Mouse (Mus musculus) olfactory bulb, adult 2 months (tissue): ENCODE results near the gene Lama4. TPM values are rescaled to one million over a fixed set of nuclear protein-coding genes. Genes with fewer than 3 reads are reported as not detected.

Experiments used
- H3K27ac ChIP-seq: fragments of 200-500 bp; 2 replicates; pipeline ENCODE4 v1.5.1; 2012; ENCODE audit warnings: low read depth, low read length; ENCODE audit not compliant: insufficient read depth
- H3K4me1 ChIP-seq: fragments of 200-500 bp; 2 replicates; pipeline ENCODE4 v1.6.1; 2012; ENCODE audit warnings: low read length; ENCODE audit not compliant: control insufficient read depth, insufficient read depth
- H3K4me3 ChIP-seq: fragments of 200-500 bp; 2 replicates; pipeline ENCODE4 v1.5.1; 2012; ENCODE audit warnings: mild to moderate bottlenecking, low read depth, low read length, moderate library complexity; ENCODE audit not compliant: insufficient read depth
- CTCF ChIP-seq: fragments of 200-500 bp; IDR thresholded peaks from 2 replicates; pipeline ENCODE4 v1.5.1; 2012; ENCODE audit warnings: low read depth, mild to moderate bottlenecking, low read length, moderate library complexity; ENCODE audit not compliant: insufficient read depth
- POLR2A ChIP-seq: fragments of 200-500 bp; IDR thresholded peaks from 2 replicates; pipeline ENCODE4 v1.6.1; 2012; ENCODE audit warnings: mild to moderate bottlenecking, low read depth, low read length, moderate library complexity; ENCODE audit not compliant: insufficient read depth
- WGBS: fragments of 180-500 bp; shearing (Covaris S2); methylation state at CpG from one replicate; pipeline ENCODE4 v1.1.7; 2018; 5-methylcytosine and 5-hydroxymethylcytosine counted together
- polyA plus RNA-seq: library from polyadenylated mRNA; stranded (reverse); fragments of >200 nt; gene quantifications from 2 replicates; pipeline ENCODE4 v1.2.4, GENCODE M21; 2012; ENCODE audit warnings: low replicate concordance; ENCODE audit not compliant: missing spikeins, insufficient read depth, insufficient read length

Gene Lama4
- polyA plus RNA-seq, 1 experiment: not detected

DNA sequence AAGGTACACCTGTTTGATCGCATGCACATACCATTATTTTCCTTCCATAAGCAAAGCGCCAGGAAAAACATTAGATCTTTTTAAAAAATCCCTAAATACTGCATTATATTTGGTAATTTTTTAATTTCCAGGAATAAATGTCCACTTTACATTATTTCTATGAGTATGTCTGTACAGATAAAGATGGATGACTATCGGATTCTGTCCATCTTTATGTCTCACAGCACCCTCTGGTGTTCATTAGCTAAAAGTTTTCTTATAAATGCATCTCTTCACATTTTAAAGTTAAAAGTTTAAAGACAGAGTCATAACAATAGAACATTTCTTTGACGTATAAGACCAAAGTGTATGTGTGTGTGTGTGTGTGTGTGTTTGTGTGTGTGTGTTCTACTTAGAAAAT is 74.2 kb downstream of the Lama4 start:
- no peak overlapping the region for H3K27ac ChIP-seq

GRCm38 (mm10) chr10:39040026-39040425 is 74.7 kb downstream of the Lama4 start:
- TF ChIP-seq POLR2A (no peak), CTCF (no peak)
- H3K4me1 ChIP-seq: no peaks in the 10 kb centered on the region
- 76% methylated on average over 5 of the region's 5 CpGs for WGBS
- no peak overlapping the region for H3K4me3 ChIP-seq
- H3K27ac ChIP-seq: no peak overlapping the region

More for the DNA sequence above, 74.2 kb downstream of the Lama4 start:
- no peaks in the 10 kb centered on the region for H3K4me1 ChIP-seq
- no peak overlapping the region for H3K4me3 ChIP-seq
- 57% methylated on average over 4 of the region's 4 CpGs for WGBS
- TF ChIP-seq POLR2A (no peak), CTCF (no peak)

- Histone ChIP-seq H3K27ac (no peak overlapping the region), H3K4me3 (no peak overlapping the region), H3K4me1 (no peaks in the 10 kb centered on the region)
- 82% methylated on average over 3 of the region's 3 CpGs for WGBS
- TF ChIP-seq CTCF (no peak), POLR2A (no peak)
These were observed 79.2 kb downstream of the Lama4 start for GRCm38 (mm10) chr10:39044476-39044995.

GRCm38 (mm10) chr10:39045111-39045510 is 79.8 kb downstream of the Lama4 start:
- TF ChIP-seq CTCF (no peak), POLR2A (no peak)
- Histone ChIP-seq H3K4me3 (no peak overlapping the region), H3K4me1 (no peaks in the 10 kb centered on the region), H3K27ac (no peak overlapping the region)
- 77% methylated on average over 1 of the region's 1 CpGs for WGBS

- 48% methylated on average over 10 of the region's 10 CpGs for WGBS
- H3K4me3 ChIP-seq: no peak overlapping the region
- H3K27ac ChIP-seq: no peak overlapping the region
- TF ChIP-seq CTCF (no peak), POLR2A (no peak)
- no peaks in the 10 kb centered on the region for H3K4me1 ChIP-seq
These were observed 82.5 kb downstream of the Lama4 start for GRCm38 (mm10) chr10:39047775-39048174.

DNA sequence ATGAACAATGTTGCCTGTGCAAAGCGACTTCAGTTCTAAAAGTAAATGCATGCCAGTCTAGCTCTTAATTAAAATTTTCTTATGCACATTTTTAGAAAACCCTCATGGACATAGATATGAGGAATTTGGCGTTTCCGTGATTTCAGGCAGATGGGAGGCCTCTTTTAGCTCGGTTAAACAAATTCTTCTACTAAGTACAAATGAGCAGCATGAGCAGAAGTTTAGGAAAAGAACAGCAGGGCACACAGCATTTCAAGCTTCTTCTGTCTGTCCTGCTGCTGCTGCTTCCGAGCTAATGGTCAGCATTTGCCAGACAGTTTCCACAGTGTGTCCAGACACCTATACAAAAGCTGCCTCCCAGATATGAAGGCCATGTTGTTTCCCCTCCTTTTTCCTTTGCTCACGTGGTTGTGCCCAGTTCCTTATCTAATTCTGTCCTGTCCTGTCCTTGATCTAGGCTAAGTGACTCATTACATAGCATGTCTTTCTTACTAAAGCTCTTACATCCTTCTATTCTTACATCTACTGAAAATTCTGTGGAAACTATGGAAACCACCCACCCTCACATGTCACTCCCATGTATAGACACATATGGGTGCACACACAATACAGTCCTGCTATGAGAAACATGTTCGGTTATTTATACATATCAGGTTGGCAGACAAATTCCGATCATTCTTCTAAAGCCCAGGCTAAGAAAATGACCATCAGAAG is 84.4 kb downstream of the Lama4 start:
- WGBS: 87% methylated on average over 8 of the region's 8 CpGs
- TF ChIP-seq CTCF (no peak), POLR2A (no peak)
- H3K27ac ChIP-seq: no peak overlapping the region
- H3K4me1 ChIP-seq: no peaks in the 10 kb centered on the region
- no peak overlapping the region for H3K4me3 ChIP-seq

GRCm38 (mm10) chr10:39056050-39056449 is 90.7 kb downstream of the Lama4 start:
- WGBS: 89% methylated on average over 5 of the region's 5 CpGs
- H3K4me3 ChIP-seq: no peak overlapping the region
- H3K27ac ChIP-seq: no peak overlapping the region
- H3K4me1 ChIP-seq: no peaks in the 10 kb centered on the region
- TF ChIP-seq CTCF (no peak), POLR2A (no peak)

DNA sequence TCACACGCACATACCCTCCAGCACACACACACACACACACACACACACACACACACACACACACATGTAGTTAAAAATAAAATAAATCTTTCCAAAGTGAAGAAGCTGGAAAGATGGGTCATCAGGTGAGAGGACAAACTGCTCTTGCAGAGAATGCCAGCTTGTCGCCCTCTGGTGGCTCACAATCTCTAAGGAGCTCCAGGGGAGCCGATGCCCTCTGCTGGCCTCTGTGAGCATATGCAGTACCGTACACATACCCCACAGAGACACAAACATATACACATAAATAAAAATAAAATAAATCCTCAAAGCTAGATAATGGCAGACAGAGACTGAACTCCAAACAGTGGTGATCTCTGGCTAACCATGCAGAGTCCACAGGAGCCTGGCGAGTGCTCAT is 99.4 kb downstream of the Lama4 start:
- H3K4me3 ChIP-seq: no peak overlapping the region
- 93% methylated on average over 5 of the region's 5 CpGs for WGBS

DNA sequence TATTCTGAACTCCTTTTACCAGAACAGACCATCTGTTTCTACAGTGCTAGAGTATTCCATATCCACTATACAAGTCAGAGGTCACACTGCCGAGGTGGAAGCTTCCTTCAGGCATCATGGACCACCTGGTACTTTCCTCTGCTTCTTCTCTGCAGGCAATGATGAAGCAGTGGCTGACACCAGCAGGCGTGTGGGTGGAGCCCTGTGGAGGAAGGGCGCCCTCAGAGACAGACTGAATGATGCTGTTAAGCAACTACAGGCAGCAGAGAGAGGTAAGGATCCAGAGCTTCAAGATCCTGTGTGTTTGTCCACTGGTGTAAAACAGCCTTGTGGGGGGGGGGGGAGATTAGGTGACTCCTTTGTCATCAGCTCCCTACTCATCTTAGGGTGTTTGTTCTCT is 100.1 kb downstream of the Lama4 start:
- Histone ChIP-seq H3K4me1 (no peaks in the 10 kb centered on the region), H3K4me3 (no peak overlapping the region), H3K27ac (no peak overlapping the region)
- TF ChIP-seq CTCF (no peak), POLR2A (no peak)
- 63% methylated on average over 3 of the region's 3 CpGs for WGBS

More for the DNA sequence above, 99.4 kb downstream of the Lama4 start:
- Histone ChIP-seq H3K4me1 (no peaks in the 10 kb centered on the region), H3K27ac (no peak overlapping the region)
- no peak for TF ChIP-seq POLR2A
- TF ChIP-seq CTCF: 0 out of 2 replicates have a peak, but pooled peaks have one; percentile 10
